Mouse (Mus musculus): ENCODE measurements around the gene Mipep. TPM values are rescaled to one million over a fixed set of nuclear protein-coding genes. Genes with fewer than 3 reads are reported as not detected.

Mipep gene
- polyA plus RNA-seq, 1 experiment from 2014 or later: 10.7 TPM

DNA sequence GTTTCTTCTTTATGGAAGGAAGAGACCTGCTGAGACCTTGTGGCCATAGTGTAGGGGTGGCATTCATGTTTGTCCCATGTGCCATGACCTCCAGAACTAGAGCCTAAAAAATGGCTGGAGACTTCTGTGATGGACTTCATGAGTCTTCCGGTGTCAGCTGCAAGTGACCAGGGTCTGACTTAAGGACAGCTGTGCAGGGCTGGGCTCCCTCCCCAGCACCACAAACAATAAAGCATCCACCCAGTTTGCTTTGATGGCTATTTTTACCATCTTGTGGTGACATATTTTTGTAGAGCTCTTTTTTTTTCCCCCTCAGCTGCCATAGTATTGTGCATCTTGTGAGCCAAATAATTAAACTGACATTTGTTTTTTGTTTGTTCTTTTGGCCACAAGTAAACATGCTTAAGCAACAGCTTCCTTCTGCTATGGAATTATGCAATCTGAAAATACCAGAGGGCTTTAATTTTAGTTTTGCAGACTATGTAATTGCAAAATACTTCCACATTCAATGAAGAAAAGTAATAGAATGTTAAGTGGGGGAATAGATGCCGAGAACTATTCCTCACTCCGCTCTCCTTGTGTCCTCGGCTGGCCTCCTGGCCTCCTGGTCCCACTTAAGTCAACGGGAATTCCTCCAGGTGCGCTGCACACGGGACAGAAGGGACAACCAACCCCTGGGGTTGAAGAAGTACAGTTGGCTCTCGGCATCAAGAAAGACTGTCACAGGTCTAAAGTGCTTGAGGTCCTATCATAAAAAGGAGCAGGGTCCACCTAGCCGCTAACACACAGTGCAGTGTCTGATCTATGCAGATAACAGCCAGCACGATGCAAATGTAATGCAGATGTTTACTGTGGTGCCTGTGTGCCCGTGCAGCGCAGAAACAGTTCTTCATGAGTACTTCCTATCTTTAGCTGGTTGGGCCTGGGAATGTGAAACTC lies 126.4 kb downstream of the Mipep start:
- H3K9ac ChIP-seq: no peak overlapping the region
- no peaks in the 10 kb centered on the region for H3K36me3 ChIP-seq (replicated peaks)
- H3K4me1 ChIP-seq (replicated peaks): no peaks in the 10 kb centered on the region
- 73% methylated on average over 12 of the region's 12 CpGs for WGBS (ENCODE audit: insufficient replicate concordance)
- H3K4me3 ChIP-seq (replicated peaks): no peak overlapping the region
- ATAC-seq (ENCODE audit: insufficient read depth): no peak
- H3K4me2 ChIP-seq: no peak overlapping the region
- H3K9me3 ChIP-seq (replicated peaks): no peaks in the 10 kb centered on the region
- H3K27me3 ChIP-seq: no peaks in the 10 kb centered on the region
- H3K27ac ChIP-seq (replicated peaks): no peak overlapping the region

DNA sequence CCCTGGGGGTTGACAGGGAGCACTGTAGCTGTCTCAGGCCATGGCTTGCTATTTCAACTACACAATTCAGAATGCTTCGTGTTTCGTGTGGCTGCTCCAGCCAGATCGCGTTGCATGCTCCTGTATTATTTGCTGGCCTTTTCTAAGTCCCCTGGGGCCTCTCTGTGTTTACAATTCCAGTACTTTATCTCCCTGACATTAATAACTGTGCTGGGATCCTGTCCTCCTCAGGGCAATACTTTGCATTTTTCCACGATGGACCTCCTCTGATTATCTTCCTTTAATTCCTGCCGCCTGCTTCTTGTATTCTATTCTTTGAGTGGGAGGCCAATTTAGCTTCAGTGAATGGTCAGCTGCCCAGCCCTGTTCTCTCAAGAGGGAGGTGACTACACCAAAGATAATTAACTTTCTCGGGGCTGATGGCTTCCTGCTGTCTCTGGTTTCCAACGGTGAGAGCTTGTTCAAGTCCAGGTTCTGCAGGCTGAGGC lies 128.7 kb downstream of the Mipep start:
- H3K4me1 ChIP-seq (replicated peaks): no peaks in the 10 kb centered on the region
- H3K4me2 ChIP-seq: no peak overlapping the region
- no peaks in the 10 kb centered on the region for H3K36me3 ChIP-seq (replicated peaks)
- H3K27me3 ChIP-seq: no peaks in the 10 kb centered on the region
- 49% methylated on average over 8 of the region's 8 CpGs for WGBS (ENCODE audit: insufficient replicate concordance)
- no peak overlapping the region for H3K4me3 ChIP-seq (replicated peaks)
- no peak for ATAC-seq (ENCODE audit: insufficient read depth)
- no peak overlapping the region for H3K27ac ChIP-seq (replicated peaks)
- no peak overlapping the region for H3K9ac ChIP-seq
- no peaks in the 10 kb centered on the region for H3K9me3 ChIP-seq (replicated peaks)

- Histone ChIP-seq H3K27ac (replicated peaks) (no peak overlapping the region), H3K4me3 (replicated peaks) (no peak overlapping the region), H3K9me3 (replicated peaks) (no peaks in the 10 kb centered on the region), H3K36me3 (replicated peaks) (no peaks in the 10 kb centered on the region), H3K4me1 (replicated peaks) (no peaks in the 10 kb centered on the region), H3K4me2 (no peak overlapping the region), H3K27me3 (no peaks in the 10 kb centered on the region), H3K9ac (no peak overlapping the region)
- no peak for ATAC-seq (ENCODE audit: insufficient read depth)
- WGBS (ENCODE audit: insufficient replicate concordance): 33% methylated on average over 4 of the region's 4 CpGs
These were observed 132.3 kb downstream of the Mipep start for GRCm38 (mm10) chr14:60916661-60917060.

- Histone ChIP-seq H3K4me1 (replicated peaks) (no peaks in the 10 kb centered on the region), H3K9me3 (replicated peaks) (no peaks in the 10 kb centered on the region), H3K9ac (no peak overlapping the region), H3K36me3 (replicated peaks) (no peaks in the 10 kb centered on the region), H3K27me3 (no peaks in the 10 kb centered on the region), H3K4me2 (no peak overlapping the region), H3K27ac (replicated peaks) (no peak overlapping the region), H3K4me3 (replicated peaks) (no peak overlapping the region)
- WGBS (ENCODE audit: insufficient replicate concordance): 52% methylated on average over 1 of the region's 1 CpGs
- no peak for ATAC-seq (ENCODE audit: insufficient read depth)
These were observed 141.6 kb downstream of the Mipep start for GRCm38 (mm10) chr14:60926011-60926410.

DNA sequence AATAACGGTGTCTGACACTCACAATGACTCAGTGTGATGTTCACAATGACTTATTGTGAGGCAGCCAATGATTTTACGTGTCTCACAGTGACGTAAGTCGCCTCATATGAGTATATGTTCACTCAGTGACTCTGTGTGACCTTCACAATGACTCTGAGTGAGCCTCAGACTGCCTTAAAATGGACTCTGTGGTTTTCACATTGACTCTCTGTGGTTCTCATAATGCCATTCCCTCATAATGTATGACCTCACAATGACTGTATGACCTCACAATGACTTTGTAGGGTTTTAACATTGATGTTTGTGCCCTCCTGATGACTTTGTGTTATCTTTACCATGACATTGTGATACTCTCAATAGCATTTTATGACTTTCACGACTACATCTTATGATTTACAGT lies 151.3 kb downstream of the Mipep start:
- Histone ChIP-seq H3K4me3 (replicated peaks) (no peak overlapping the region), H3K27me3 (no peaks in the 10 kb centered on the region), H3K9ac (no peak overlapping the region), H3K27ac (replicated peaks) (no peak overlapping the region), H3K4me2 (no peak overlapping the region), H3K9me3 (replicated peaks) (no peaks in the 10 kb centered on the region), H3K36me3 (replicated peaks) (no peaks in the 10 kb centered on the region), H3K4me1 (replicated peaks) (no peaks in the 10 kb centered on the region)
- ATAC-seq (ENCODE audit: insufficient read depth): no peak
- WGBS (ENCODE audit: insufficient replicate concordance): 56% methylated on average over 5 of the region's 5 CpGs

DNA sequence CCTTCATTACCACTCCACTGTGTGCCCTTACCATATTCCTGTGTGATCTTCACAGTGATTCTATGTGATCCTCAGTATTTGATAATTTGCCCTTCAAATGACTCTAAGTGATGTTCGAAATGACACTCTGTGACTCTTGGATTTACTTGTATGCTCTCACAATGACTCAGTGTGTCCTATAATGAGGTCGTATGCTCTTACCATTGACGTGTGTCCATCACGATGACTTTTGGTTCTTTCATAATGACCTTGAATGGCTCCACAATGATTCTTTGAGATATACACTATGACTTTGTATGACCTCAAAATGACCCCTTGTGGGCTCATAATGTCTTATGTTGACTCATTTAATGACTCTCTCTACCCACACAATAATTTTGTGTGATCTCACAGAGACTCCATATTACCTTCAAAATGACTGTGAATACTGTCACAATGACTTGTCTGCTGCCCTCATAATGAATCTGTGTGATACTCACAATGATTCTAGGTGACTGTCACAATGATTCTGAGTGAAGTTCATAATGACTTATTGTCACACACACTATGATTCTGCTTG lies 153.2 kb downstream of the Mipep start:
- Histone ChIP-seq H3K27ac (replicated peaks) (no peak overlapping the region), H3K27me3 (no peaks in the 10 kb centered on the region), H3K4me1 (replicated peaks) (no peaks in the 10 kb centered on the region), H3K9ac (no peak overlapping the region), H3K4me3 (replicated peaks) (no peak overlapping the region), H3K36me3 (replicated peaks) (no peaks in the 10 kb centered on the region), H3K9me3 (replicated peaks) (no peaks in the 10 kb centered on the region), H3K4me2 (no peak overlapping the region)
- 78% methylated on average over 4 of the region's 4 CpGs for WGBS (ENCODE audit: insufficient replicate concordance)
- no peak for ATAC-seq (ENCODE audit: insufficient read depth)

Other genes with a start within 250 kb of the Mipep start
- 18.2 and 21.3 TPM in 2 replicates for gene Spata13, start 150.6 kb upstream of the Mipep start, polyA plus RNA-seq (2015; fragmentation: Nextera tagmentation; extraction: Ambion mirVana)
- gene C1qtnf9, start 16.4 kb upstream of the Mipep start, polyA plus RNA-seq (2015; fragmentation: Nextera tagmentation; extraction: Ambion mirVana): 0.17 and 0.23 TPM in 2 replicates